Mouse (Mus musculus): ENCODE measurements around the gene Smyd1. TPM values are rescaled to one million over a fixed set of nuclear protein-coding genes. Genes with fewer than 3 reads are reported as not detected.
"Not testable (repeated sequence)": the region's sequence is repeated elsewhere in the genome, so short reads cannot be mapped to it uniquely, and the experiment has no call there.

Gene Smyd1
- total RNA-seq, 4 experiments from 2014 or later = 0.13 to 0.23 (median 0.21) TPM; not detected in 1

DNA sequence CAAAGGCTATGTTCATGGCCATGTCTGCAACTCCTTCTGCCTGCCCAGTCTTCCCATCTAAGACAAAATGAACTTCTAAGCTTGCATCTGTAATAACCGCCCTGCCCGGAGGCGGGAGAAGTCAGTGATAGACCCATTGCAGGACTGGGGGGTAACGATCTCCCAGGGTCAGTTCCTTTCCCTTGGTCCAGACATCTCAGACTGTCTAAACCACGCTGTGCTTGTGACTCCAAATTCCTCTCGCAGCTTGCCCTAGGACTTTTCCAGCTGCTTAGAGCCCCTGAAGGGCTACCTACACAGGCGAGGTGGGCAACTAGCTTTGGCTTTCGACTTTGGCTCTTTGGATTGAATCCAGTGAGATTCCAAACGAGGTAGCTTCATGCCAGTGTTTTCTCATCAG is 2.8 kb upstream of the Smyd1 start:
- no peak for DNase-seq

- no peak for DNase-seq
These were observed 473 bp upstream of the Smyd1 start, which contains the start of gene Cd8b1 for GRCm38 (mm10) chr6:71322491-71322921. Cd8b1 (plus strand) TSS chr6:71322788.

- DNase-seq = no peak
These were observed 14.5 kb downstream of the Smyd1 start for GRCm38 (mm10) chr6:71307486-71307885.

DNA sequence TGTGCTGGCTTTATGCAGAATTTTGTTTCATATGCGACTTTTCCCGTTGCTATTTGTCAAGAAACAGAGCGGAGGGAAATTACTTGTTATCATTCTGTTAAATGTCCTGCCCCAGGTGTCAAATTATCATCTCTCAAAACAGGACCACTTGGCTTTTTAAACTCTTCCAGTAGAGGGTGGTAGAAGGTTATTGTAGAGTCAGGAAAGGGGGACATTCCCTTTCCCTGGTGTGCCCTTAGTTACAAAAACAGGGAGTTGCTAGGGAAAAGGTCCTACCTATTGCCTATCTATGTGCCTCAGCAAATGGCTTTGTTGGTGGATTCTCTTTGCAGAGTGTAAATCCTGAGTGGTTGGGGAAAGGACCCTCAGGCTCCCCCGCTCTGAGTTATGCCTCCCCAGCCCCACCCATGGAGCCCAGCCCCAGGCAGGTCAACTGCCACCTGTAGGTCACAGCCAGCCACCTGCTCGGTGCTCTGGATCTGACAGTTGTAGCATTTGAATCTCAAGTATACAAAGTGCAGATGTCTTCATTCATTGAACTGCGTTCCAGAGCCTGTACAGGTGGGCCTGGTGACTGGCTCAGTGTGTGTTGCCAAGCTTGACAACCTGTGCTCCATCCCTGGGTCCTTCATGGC is 19.8 kb downstream of the Smyd1 start:
- no peak for DNase-seq

DNA sequence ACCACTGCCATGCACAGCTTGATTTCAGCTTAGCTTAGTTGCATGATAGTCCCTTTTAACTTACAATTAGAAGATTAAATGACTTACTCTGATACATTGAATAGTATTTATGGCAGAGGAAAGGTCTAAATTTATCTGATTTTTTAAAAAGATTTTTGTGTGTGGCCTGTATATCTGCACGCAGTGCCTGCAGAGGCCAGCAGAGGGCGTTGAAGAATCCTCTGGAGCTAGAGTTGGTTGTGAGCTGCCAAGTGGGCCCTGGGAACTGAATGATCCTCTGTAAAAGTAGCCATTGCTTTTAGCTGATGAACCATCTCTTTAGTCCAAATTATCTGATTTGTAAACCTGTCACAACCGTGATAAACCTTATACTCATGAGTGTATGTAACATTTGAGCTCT is 23.3 kb downstream of the Smyd1 start:
- no peak for DNase-seq

GRCm38 (mm10) chr6:71298051-71298450 is 24.0 kb downstream of the Smyd1 start:
- no peak for DNase-seq

- no peak for DNase-seq
These were observed 26.7 kb downstream of the Smyd1 start for GRCm38 (mm10) chr6:71295303-71295702.

DNA sequence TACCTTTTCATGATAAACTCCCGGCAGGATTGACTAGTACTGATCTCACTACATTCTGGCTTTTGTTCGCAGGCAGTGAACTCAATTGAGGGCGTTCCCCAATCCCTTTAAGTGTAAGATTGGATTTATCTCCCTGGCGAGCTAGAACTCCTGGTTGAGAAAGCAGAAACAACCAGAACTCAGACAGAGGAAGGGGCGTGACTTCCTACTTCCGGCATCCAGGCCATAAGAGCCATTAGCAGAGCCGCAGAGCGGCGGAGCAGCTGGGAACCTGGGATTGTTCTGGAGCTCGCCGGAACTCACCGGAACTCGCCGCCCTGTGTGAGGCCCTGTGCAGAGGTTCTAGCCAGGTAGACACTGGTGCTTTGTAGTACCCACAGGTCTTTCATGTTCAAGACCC is 28.5 kb downstream of the Smyd1 start:
- DNase-seq = no peak

DNA sequence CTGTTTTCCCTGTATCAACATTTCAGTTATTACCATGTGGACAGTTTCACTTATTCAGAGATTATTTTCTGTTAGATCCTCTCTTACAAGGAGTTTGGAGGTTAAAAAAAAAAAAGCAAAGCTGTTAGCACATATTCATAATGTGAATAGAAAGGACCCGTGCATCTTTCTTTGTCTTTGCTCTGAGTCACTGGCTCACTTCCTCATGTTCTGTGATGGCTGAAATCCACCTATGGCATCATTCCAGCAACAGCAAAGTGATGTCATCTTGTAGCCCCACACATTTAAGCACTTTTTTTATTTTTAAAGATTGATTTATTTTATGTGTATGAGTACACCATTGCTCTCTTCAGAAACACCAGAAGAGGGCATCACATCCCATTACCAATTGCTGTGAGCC is 42.6 kb downstream of the Smyd1 start:
- no peak for DNase-seq

- no peak for DNase-seq
These were observed 47.4 kb downstream of the Smyd1 start for GRCm38 (mm10) chr6:71274621-71275020.

- DNase-seq = no peak
These were observed 48.3 kb downstream of the Smyd1 start for GRCm38 (mm10) chr6:71273715-71274114.

- DNase-seq = no peak
These were observed 49.7 kb downstream of the Smyd1 start for GRCm38 (mm10) chr6:71272316-71272741.

DNA sequence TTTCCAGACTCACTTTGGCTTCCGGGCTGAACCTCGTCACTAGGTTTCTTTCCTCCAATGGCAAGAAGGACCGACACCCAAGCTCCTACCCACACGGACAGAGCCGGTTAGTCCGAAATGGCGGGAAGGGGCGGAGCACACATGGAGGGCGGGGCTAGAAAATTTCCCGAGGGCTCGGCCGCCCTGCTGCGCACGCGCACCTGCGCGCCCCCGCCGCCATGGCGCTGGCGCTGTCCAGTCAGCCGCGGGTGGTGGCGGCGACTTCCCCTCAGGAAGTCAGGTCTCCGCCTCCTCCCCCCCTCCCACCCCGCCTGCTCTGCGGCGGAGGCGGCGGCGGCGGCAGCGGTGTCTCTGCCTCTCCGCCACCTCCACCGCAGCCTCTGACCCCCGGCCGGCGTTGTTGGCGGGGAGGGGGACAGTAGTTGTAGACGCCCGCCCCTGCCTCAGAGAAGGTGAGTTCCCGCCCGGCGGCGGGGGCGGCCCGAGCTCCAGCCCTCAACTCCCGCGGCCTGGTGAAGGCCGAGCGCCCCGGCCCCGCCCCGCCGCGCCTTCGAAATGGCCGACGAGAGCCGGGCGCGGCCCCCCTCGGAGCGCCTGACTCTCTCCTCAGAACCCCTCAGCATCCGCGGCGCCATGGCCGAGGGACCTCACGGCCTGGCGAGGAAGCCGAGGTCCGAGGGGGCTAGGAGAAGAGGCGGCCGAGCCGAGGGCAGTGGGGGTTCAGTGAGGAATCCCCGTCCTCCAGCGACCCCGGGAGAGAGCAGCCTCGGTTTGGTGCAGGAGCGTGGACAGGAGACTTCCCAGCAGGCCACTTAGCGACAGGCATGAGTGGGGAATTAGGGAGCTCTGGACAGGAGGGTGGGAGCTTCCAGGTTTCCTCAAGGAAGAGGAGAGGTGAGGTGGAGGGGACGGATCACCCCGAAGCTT is 50.4 kb downstream of the Smyd1 start, which contains the start of gene Krcc1:
Krcc1 (plus strand) TSS at position 289 of the 927 bp plus-strand sequence.
- peak; percentile 97 for DNase-seq

GRCm38 (mm10) chr6:71271057-71271388 is 51.0 kb downstream of the Smyd1 start:
- DNase-seq = no peak

- DNase-seq = peak; percentile 41
These were observed 51.6 kb downstream of the Smyd1 start for GRCm38 (mm10) chr6:71270301-71271056.

- not testable (repeated sequence) for DNase-seq
These were observed 52.4 kb downstream of the Smyd1 start for GRCm38 (mm10) chr6:71269686-71270050.

GRCm38 (mm10) chr6:71268929-71269685 is 52.9 kb downstream of the Smyd1 start:
- no peak for DNase-seq

- not testable (repeated sequence) for DNase-seq
These were observed 54.4 kb downstream of the Smyd1 start for GRCm38 (mm10) chr6:71267603-71268002.

GRCm38 (mm10) chr6:71262142-71262833 is 59.7 kb downstream of the Smyd1 start:
- DNase-seq = no peak

DNA sequence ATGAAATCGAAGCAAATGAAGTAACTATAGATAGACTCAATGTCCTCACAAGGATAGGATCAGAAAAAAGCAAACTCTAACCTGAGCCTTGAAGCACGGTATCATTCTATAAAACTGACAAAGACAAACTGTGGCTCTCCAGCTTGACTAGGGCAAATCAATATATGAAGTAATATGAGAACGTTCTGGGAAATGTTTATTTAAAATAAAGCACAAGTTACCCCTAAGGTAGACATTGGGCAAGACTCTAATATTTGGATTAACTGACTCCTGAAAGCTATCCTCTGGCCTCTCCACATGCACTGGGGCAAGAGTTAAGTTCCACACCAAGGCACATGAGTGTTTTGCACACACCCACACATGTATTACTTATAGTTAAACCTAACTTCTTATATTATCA is 61.0 kb downstream of the Smyd1 start:
- DNase-seq = no peak

DNA sequence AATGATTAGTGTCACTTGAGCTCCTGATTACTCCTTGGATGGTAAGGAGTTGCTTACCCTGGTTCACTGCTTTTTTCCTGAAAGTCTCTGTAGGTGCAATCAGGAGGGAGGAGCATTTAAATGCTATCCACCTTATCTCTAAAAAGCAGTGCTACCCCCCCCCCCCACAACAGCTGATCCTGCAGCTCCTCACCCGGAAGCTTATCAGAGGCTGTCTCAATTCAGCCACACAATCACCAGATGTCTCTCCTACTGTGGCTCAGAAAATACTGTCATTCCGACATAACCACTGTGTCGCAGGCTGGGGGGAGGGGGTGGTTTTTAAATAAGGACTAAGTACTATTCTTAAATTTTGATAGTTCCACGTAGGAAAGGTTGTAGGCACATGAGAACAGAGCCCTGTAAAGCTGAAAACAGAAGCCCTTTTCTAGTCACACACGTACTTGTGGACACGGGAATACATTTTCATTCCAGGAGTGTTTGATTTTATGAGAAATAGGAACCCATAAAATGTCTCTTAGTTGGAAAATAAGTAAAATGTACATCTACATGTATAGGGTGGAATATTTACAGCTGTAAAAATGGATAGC is 61.9 kb downstream of the Smyd1 start:
- no peak for DNase-seq

Data from adrenal gland, adult 8-10 months (tissue).